Mouse (Mus musculus) limb, embryonic 15.5 days (tissue): ENCODE results near the gene Nin. TPM values are rescaled to one million over a fixed set of nuclear protein-coding genes. Genes with fewer than 3 reads are reported as not detected.

ENCODE experiments used
- ATAC-seq: fragments of 200-750 bp; cut with Nextera tagmentation; 2 replicates; pipeline ENCODE4 v1.8.0; 2017; ENCODE audit warnings: low read depth, moderate TSS enrichment; ENCODE audit not compliant: insufficient number of reproducible peaks, low FRiP score, low TSS enrichment
- H3K27ac ChIP-seq: fragments of 300-500 bp; sonication (generic); 2 replicates; pipeline ENCODE4 v1.5.1; 2015; ENCODE audit warnings: moderate library complexity, mild to moderate bottlenecking, inconsistent platforms
- H3K27me3 ChIP-seq: fragments of 300-500 bp; sonication (generic); 2 replicates; pipeline ENCODE4 v1.6.1; 2015; ENCODE audit warnings: inconsistent platforms
- H3K36me3 ChIP-seq: fragments of 300-500 bp; sonication (generic); 2 replicates; pipeline ENCODE4 v1.6.1; 2015; ENCODE audit warnings: inconsistent platforms
- H3K4me1 ChIP-seq: fragments of 300-500 bp; sonication (generic); 2 replicates; pipeline ENCODE4 v1.6.1; 2015; ENCODE audit warnings: inconsistent platforms
- H3K4me2 ChIP-seq: fragments of 300-500 bp; sonication (generic); 2 replicates; pipeline ENCODE4 v1.6.1; 2015; ENCODE audit warnings: mild to moderate bottlenecking, inconsistent platforms
- H3K4me3 ChIP-seq: fragments of 300-500 bp; sonication (generic); 2 replicates; pipeline ENCODE4 v1.5.1; 2015; ENCODE audit warnings: mild to moderate bottlenecking, inconsistent platforms
- H3K9ac ChIP-seq: fragments of 300-500 bp; sonication (generic); 2 replicates; pipeline ENCODE4 v1.6.1; 2015; ENCODE audit warnings: inconsistent platforms
- H3K9me3 ChIP-seq: fragments of 300-500 bp; sonication (generic); 2 replicates; pipeline ENCODE4 v1.6.1; 2016; ENCODE audit warnings: inconsistent platforms
- WGBS: fragments of 180-500 bp; shearing (Covaris S2); methylation state at CpG from one replicate; pipeline ENCODE4 v1.1.7; 2015; 5-methylcytosine and 5-hydroxymethylcytosine counted together
- polyA plus RNA-seq: library from polyadenylated mRNA; unstranded; fragments of >200 nt; fragmentation: Nextera tagmentation; extraction: Ambion mirVana; gene quantifications from 2 replicates; pipeline ENCODE4 v1.2.1, GENCODE M21; 2015

Gene Nin
- polyA plus RNA-seq, 1 experiment from 2014 or later: 9.3 TPM

DNA sequence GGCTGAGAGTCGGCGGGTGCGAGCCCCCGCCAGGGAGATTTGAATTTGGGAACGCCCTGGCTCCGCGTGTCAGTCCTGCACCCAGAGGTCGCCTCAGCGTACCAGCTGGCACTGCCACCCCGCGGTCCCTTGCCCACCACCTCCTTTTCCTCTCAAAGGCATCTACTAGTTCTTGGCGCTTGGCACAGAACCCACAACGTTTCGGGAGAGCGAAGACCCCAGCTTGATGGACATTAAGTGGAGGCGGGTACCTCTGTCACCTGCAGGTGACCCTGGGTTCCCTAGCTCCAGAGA, 1.5 kb downstream of the Nin start:
- H3K36me3 ChIP-seq: no peaks in the 10 kb centered on the region
- 5% methylated on average over 15 of the region's 16 CpGs for WGBS
- H3K27me3 ChIP-seq: no peaks in the 10 kb centered on the region
- H3K4me2 ChIP-seq: peak overlapping the region; percentile 94
- H3K4me3 ChIP-seq: peak overlapping the region; percentile 89
- peak overlapping the region; percentile 79 for H3K9ac ChIP-seq
- no peaks in the 10 kb centered on the region for H3K9me3 ChIP-seq
- peaks cover 28% of the 10 kb centered on the region for H3K4me1 ChIP-seq
- peak overlapping the region; percentile 87; the same call in 1 of the 2 replicates for H3K27ac ChIP-seq
- ATAC-seq: no peak

DNA sequence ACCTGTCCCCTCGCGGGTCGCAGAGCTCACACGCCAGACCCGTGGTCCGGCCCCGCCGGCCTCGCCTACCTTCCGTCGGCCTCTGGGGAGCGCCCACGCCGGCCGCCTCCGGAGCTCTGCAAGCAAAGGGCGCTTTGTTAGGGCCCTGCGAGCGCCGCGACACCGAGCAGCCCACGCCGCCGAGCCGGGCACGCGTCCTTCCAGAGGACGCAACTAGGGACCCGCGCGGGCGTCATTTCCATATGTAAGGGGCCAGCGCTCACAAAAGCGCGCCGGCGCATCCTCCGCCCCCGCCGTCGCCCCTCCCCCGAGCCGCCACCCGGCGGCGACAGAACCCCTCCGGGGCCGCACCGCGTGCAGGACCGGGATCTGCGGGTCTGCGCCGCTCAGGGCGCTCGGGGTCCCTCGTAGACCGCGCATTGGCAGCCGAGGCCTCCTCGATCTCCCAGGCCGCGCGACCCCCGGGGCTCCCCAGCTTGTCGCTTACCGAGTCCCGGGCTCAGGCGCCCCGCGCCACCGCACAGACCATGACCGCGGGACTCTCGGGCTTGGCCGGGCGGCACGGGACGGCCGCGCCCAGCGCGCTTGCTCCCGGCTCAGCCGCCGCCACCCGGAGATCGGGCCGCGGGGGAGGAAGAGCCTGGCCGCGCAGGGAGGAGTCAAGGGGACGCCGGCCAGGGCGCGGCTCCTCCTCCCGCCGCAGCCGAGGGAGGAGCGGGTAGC, 2.0 kb downstream of the Nin start:
- Histone ChIP-seq H3K27ac (peak overlapping the region; percentile 87), H3K9ac (peak overlapping the region; percentile 79), H3K36me3 (no peaks in the 10 kb centered on the region), H3K4me3 (peak overlapping the region; percentile 89), H3K27me3 (no peaks in the 10 kb centered on the region), H3K9me3 (no peaks in the 10 kb centered on the region), H3K4me2 (peak overlapping the region; percentile 94), H3K4me1 (peaks cover 28% of the 10 kb centered on the region)
- ATAC-seq: peak; percentile 79
- WGBS: under 1% methylated on average over 81 of the region's 101 CpGs

DNA sequence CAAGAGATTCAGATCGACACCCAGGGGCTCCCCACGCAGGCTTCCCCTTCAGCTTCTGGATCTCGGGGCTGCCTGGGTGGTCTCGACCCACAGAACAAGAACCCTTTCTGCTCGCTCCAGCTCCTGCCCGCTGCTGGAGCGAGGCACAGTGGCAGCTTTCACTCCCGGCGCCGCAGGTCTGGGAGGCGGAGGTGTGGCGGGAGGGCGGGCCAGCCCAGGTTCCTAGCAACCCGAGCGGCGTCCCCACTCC, 2.5 kb downstream of the Nin start:
- H3K27ac ChIP-seq: peak overlapping the region; percentile 87
- WGBS: under 1% methylated on average over 12 of the region's 16 CpGs
- peak overlapping the region; percentile 79 for H3K9ac ChIP-seq
- H3K4me3 ChIP-seq: peak overlapping the region; percentile 89
- ATAC-seq: 0 out of 2 replicates have a peak, but pooled peaks have one; percentile 16
- H3K4me1 ChIP-seq: peaks cover 28% of the 10 kb centered on the region
- H3K9me3 ChIP-seq: no peaks in the 10 kb centered on the region
- peak overlapping the region; percentile 94 for H3K4me2 ChIP-seq
- H3K27me3 ChIP-seq: no peaks in the 10 kb centered on the region
- H3K36me3 ChIP-seq: no peaks in the 10 kb centered on the region

DNA sequence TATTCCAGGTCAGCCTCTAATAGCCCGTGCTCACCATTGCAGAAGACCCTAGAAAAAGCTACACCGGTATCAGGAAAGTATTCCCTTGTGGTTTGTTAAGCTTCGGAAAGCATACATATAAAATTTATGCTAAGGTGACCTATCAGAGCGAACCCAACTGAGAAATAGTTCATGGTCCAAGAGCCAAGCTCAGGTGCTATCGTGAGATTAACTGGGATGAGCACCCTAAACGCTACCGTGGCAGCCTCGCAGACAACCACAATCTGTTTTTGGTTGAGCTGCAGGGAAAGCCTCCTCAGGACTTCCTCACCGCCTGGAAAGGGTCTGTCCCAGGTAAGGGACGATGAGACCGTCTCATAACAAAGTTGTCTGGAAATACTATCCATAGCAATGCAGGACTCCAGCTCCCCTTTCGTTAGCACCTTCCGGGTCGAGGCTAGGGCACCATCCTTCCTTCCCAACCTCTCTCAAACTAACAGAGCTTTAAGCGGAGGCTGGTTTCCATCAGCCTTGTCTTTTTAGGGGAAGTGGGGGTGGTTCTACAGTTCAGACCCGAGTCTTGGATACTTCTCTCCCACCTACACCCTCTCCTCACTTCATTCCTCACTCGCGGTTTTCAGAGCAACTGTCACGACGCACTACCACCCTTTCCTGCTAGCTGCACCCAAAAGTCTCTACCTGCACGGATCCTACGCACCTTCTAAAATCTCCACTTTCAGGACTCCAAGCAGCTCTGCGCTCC, 3.0 kb downstream of the Nin start:
- H3K27ac ChIP-seq: peak overlapping the region; percentile 71; the same call in 1 of the 2 replicates
- H3K4me3 ChIP-seq: peak overlapping the region; percentile 89
- peak overlapping the region; percentile 94 for H3K4me2 ChIP-seq
- H3K9ac ChIP-seq: peak overlapping the region; percentile 79
- peaks cover 28% of the 10 kb centered on the region for H3K4me1 ChIP-seq
- no peaks in the 10 kb centered on the region for H3K9me3 ChIP-seq
- 12% methylated on average over 23 of the region's 23 CpGs for WGBS
- no peaks in the 10 kb centered on the region for H3K27me3 ChIP-seq
- ATAC-seq: no peak
- no peaks in the 10 kb centered on the region for H3K36me3 ChIP-seq

DNA sequence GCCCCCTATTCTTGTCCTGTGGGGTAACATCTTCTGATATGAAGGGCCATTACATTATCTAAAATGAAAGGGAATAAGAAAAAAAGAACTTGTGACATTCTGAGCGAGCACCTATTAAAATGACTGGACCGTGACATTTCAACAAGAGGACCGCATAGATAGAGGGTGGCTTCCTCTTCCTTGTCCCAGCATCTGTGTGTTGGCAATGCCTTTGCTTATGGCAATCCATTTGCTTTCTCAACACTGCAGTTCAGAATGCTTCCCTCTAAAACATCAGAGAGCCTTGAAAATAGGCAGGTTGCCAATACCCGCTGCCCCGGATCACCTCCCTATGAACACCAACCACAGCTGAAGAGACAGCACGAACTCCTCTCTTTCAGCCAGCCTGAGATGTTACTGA, 3.6 kb downstream of the Nin start:
- no peak for ATAC-seq

DNA sequence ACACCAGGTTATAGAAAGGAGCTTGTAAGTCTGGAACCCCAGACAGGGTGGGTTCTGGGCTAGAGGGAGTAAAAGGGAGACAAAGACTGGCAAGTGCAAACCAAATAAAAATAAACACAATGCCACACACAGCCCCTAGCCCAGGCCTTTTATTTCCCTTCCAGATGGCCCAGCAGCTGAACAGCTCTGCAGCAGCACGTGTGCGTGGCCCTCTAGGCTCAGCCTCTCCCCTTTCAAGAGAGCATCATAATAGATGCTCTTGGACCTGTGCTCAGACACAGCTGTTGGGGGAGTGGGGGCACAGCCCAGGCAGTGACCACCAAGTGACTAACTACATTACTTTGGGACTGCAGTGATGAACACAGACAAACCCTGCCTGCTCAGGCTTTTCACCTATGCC, 5.4 kb downstream of the Nin start:
- 38% methylated on average over 2 of the region's 2 CpGs for WGBS
- H3K27me3 ChIP-seq: no peaks in the 10 kb centered on the region
- no peak for ATAC-seq
- H3K4me3 ChIP-seq: no peak overlapping the region
- H3K27ac ChIP-seq: no peak overlapping the region
- H3K4me1 ChIP-seq: peaks cover 49% of the 10 kb centered on the region
- no peaks in the 10 kb centered on the region for H3K9me3 ChIP-seq
- no peak overlapping the region for H3K4me2 ChIP-seq
- no peaks in the 10 kb centered on the region for H3K36me3 ChIP-seq
- H3K9ac ChIP-seq: no peak overlapping the region

More for the DNA sequence above, 3.6 kb downstream of the Nin start:
- Histone ChIP-seq H3K9ac (no peak overlapping the region), H3K27me3 (no peaks in the 10 kb centered on the region), H3K27ac (no peak overlapping the region), H3K9me3 (no peaks in the 10 kb centered on the region), H3K4me1 (peaks cover 34% of the 10 kb centered on the region), H3K4me2 (peak overlapping the region; percentile 94), H3K36me3 (no peaks in the 10 kb centered on the region), H3K4me3 (peak overlapping the region; percentile 89)
- 65% methylated on average over 6 of the region's 6 CpGs for WGBS

DNA sequence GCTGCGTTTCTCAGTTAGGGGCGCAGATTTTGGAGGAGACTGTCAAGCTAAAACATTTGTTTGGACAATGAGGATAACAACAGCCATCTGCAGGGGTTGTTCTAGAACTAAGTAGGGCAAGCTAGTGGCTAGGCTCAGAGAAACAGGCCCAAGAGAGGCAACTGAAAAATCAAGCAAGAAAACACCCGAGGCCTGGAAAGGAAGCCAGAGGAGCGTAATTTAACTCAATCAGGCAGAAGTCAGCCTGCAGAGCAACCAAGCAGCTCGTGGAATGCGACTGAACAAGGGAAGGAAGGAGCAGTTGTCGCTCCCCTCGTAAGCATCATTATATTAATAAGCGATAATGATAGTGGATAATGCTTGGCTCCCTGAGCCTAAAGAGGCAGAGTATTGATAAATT, 7.0 kb downstream of the Nin start:
- Histone ChIP-seq H3K4me3 (no peak overlapping the region), H3K9me3 (no peaks in the 10 kb centered on the region), H3K4me2 (no peak overlapping the region), H3K27ac (no peak overlapping the region), H3K27me3 (no peaks in the 10 kb centered on the region), H3K36me3 (no peaks in the 10 kb centered on the region), H3K4me1 (peaks cover 43% of the 10 kb centered on the region), H3K9ac (no peak overlapping the region)
- WGBS: 64% methylated on average over 9 of the region's 9 CpGs
- ATAC-seq: no peak

DNA sequence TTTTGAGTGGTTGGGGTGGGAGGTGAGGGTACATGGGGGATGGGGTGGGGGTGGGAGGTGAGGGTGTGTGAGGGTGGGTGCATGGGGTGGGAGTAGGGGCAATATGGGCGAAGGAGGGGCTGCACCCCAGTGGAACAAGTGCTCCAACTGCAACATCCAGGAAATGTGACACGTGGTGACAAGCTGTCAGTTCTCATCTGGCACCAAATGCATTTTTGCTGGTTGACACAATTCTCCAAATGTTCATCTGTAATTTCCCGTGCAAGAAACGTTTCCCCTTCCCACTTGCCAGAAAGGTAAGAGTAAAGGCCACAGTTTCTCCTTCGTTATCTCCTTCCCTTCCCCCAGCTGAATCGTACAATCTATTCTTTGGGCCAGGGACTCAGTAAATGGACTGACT, 7.6 kb downstream of the Nin start:
- no peak overlapping the region for H3K4me3 ChIP-seq
- H3K4me1 ChIP-seq: peaks cover 41% of the 10 kb centered on the region
- no peak for ATAC-seq
- H3K27me3 ChIP-seq: no peaks in the 10 kb centered on the region
- WGBS: 49% methylated on average over 6 of the region's 6 CpGs
- H3K27ac ChIP-seq: no peak overlapping the region
- H3K36me3 ChIP-seq: peaks cover 3% of the 10 kb centered on the region; the same call in 1 of the 2 replicates
- H3K9ac ChIP-seq: no peak overlapping the region
- H3K4me2 ChIP-seq: no peak overlapping the region
- no peaks in the 10 kb centered on the region for H3K9me3 ChIP-seq

DNA sequence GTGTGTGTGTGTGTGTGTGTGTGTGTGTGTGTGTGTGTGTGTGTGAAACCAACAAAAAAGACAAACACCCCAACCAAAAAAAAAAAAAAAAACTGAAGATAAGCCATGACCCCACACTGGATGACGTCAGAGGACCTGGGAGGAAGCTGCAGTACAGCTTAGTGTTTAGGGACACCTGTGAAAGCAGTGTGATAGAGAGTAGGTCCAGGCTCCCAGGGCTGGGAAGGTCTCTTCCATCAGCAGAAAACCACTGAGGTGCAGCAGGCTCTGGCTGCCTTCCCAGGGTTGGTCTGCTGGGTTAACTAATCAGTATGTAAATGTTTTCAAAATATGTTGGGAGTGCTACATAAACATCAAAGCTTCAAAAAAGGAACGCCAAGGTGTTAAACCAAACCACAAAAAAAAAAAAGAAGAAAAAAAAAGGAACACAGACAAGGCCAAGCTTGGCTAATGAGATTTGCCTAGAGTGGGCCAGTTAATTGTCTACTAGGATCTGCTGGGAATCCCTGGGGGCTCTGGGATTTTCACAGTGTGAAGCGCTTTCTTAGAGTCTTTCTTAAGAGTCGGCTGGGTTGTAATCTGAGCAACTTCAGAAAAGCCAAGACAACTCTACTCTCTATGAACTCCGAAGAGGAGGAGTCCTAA, 8.6 kb downstream of the Nin start:
- Histone ChIP-seq H3K4me2 (no peak overlapping the region), H3K36me3 (peaks cover 5% of the 10 kb centered on the region; the same call in 1 of the 2 replicates), H3K4me1 (peaks cover 31% of the 10 kb centered on the region), H3K27ac (no peak overlapping the region), H3K9me3 (no peaks in the 10 kb centered on the region), H3K9ac (no peak overlapping the region), H3K27me3 (no peaks in the 10 kb centered on the region), H3K4me3 (no peak overlapping the region)
- ATAC-seq: no peak
- WGBS: 40% methylated on average over 5 of the region's 5 CpGs

DNA sequence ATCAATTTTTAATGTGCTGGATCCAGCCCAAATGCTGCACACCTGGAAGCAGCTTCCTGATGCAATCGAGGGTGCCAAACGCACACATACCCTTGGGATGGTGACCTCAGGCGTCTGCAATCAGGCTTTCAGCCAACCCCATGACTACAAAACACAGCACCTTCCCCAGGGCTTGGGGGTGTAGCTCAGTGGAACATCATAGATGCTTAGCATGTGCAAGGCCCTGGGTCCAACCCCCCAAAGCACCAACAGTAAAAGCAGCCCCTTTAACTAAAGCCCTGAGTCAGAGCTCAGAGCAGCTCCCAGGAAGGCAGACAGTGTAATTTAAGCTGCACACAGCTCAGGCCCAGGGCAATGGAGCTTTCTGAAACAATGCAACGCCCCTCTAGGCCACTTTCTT, 9.3 kb downstream of the Nin start:
- Histone ChIP-seq H3K9ac (no peak overlapping the region), H3K9me3 (no peaks in the 10 kb centered on the region), H3K27ac (no peak overlapping the region), H3K4me3 (no peak overlapping the region), H3K36me3 (peaks cover 5% of the 10 kb centered on the region; the same call in 1 of the 2 replicates), H3K4me1 (peaks cover 30% of the 10 kb centered on the region), H3K4me2 (no peak overlapping the region), H3K27me3 (no peaks in the 10 kb centered on the region)
- 0 out of 2 replicates have a peak, but pooled peaks have one; percentile 22 for ATAC-seq
- WGBS: 24% methylated on average over 4 of the region's 4 CpGs

DNA sequence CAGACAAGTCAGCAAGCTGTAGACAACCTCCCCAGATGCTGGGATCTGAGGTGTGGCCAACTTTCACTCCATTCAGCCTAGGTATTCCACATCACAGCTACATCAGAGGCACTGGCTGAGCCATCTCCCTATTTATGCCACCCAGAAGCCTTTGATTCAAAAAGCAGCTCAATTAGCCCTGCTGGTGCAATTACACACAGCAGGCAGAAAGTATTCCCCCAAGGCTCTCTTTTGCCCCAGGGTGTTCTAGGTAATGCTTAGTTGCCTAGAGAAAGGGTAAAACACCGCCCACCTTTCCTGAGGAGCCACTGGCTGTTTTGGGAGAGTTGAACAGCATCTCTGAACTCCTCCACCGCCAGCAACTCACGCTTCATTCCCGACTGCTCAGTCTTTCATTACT, 10.3 kb downstream of the Nin start:
- Histone ChIP-seq H3K4me3 (no peak overlapping the region), H3K4me2 (no peak overlapping the region), H3K27ac (no peak overlapping the region), H3K4me1 (peaks cover 30% of the 10 kb centered on the region), H3K9ac (no peak overlapping the region), H3K36me3 (peaks cover 5% of the 10 kb centered on the region; the same call in 1 of the 2 replicates), H3K9me3 (no peaks in the 10 kb centered on the region), H3K27me3 (no peaks in the 10 kb centered on the region)
- WGBS: 71% methylated on average over 4 of the region's 4 CpGs
- no peak for ATAC-seq

DNA sequence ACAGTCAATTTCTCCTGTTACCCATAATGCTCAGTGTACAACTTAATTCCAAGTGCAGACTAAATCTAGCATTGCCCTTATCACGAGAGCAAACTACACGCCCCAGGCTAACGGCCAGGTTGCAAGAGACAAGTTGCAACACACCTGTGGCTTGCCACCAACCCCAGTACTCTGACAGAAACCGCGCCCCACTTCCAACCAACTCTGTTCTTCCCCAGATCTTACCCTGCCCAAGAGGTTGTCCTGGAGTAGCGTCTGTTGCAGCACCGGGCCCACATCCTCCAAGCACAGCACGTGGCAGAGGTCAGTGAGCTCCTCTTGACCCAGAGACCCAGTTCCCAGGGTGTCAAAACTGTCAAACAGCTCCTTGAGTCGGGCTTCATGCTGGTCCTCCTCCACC, 11.1 kb downstream of the Nin start:
- ATAC-seq: no peak
- WGBS: 80% methylated on average over 9 of the region's 9 CpGs

More for the DNA sequence above, 11.1 kb downstream of the Nin start:
- peaks cover 22% of the 10 kb centered on the region for H3K4me1 ChIP-seq
- no peak overlapping the region for H3K4me2 ChIP-seq
- H3K4me3 ChIP-seq: no peak overlapping the region
- H3K9me3 ChIP-seq: no peaks in the 10 kb centered on the region
- peaks cover 5% of the 10 kb centered on the region; the same call in 1 of the 2 replicates for H3K36me3 ChIP-seq
- no peaks in the 10 kb centered on the region for H3K27me3 ChIP-seq
- no peak overlapping the region for H3K27ac ChIP-seq
- no peak overlapping the region for H3K9ac ChIP-seq
